Mouse (Mus musculus) midbrain, embryonic 11.5 days (tissue): Measurements from ENCODE around the gene Gimap8. TPM values are rescaled to one million over a fixed set of nuclear protein-coding genes. Genes with fewer than 3 reads are reported as not detected.
"Not testable (repeated sequence)": the region's sequence is repeated elsewhere in the genome, so short reads cannot be mapped to it uniquely, and the experiment has no call there.

ENCODE experiments used
- ATAC-seq: fragments of 200-750 bp; cut with Nextera tagmentation; 2 replicates; pipeline ENCODE4 v1.8.0; 2017; ENCODE audit warnings: moderate TSS enrichment, moderate library complexity; ENCODE audit not compliant: low FRiP score
- DNase-seq: peaks from one replicate; pipeline ENCODE4 v3.0.0; 2015; ENCODE audit warnings: low spot score; ENCODE audit errors: missing footprints
- H3K27ac ChIP-seq: fragments of 300-500 bp; sonication (generic); 2 replicates; pipeline ENCODE4 v1.5.1; 2014; ENCODE audit warnings: low read depth, low read length
- H3K27me3 ChIP-seq: fragments of 300-500 bp; sonication (generic); 2 replicates; pipeline ENCODE4 v1.6.1; 2014; ENCODE audit warnings: mild to moderate bottlenecking, low read length, moderate library complexity, mixed read lengths; ENCODE audit not compliant: control insufficient read depth, insufficient read depth
- H3K36me3 ChIP-seq: fragments of 300-500 bp; sonication (generic); 2 replicates; pipeline ENCODE4 v1.6.1; 2014; ENCODE audit warnings: mild to moderate bottlenecking, low read length, moderate library complexity, mixed read lengths; ENCODE audit not compliant: control insufficient read depth, insufficient read depth
- H3K4me1 ChIP-seq: fragments of 300-500 bp; sonication (generic); 2 replicates; pipeline ENCODE4 v1.6.1; 2014; ENCODE audit warnings: low read length; ENCODE audit not compliant: control insufficient read depth, insufficient read depth
- H3K4me2 ChIP-seq: fragments of 300-500 bp; sonication (generic); 2 replicates; pipeline ENCODE4 v1.6.1; 2014; ENCODE audit warnings: mild to moderate bottlenecking, moderate library complexity
- H3K4me3 ChIP-seq: fragments of 300-500 bp; sonication (generic); 2 replicates; pipeline ENCODE4 v1.5.1; 2014; ENCODE audit warnings: low read depth, low read length
- H3K9ac ChIP-seq: fragments of 300-500 bp; sonication (generic); 2 replicates; pipeline ENCODE4 v1.6.1; 2014; ENCODE audit warnings: low read length
- H3K9me3 ChIP-seq: fragments of 300-500 bp; sonication (generic); 2 replicates; pipeline ENCODE4 v1.6.1; 2016; ENCODE audit warnings: low read length; ENCODE audit not compliant: control insufficient read depth
- WGBS: fragments of 180-500 bp; shearing (Covaris S2); extraction: QIAGEN DNeasy Blood & Tissue Kit; methylation state at CpG from one replicate; pipeline ENCODE4 v1.1.7; 2014; 5-methylcytosine and 5-hydroxymethylcytosine counted together
- polyA plus RNA-seq: library from polyadenylated mRNA; unstranded; fragments of >200 nt; fragmentation: Nextera tagmentation; extraction: Ambion mirVana; gene quantifications from 2 replicates; pipeline ENCODE4 v1.2.1, GENCODE M21; 2014

Gene Gimap8
- polyA plus RNA-seq, 1 experiment from 2014 or later, result 0.25 TPM

DNA sequence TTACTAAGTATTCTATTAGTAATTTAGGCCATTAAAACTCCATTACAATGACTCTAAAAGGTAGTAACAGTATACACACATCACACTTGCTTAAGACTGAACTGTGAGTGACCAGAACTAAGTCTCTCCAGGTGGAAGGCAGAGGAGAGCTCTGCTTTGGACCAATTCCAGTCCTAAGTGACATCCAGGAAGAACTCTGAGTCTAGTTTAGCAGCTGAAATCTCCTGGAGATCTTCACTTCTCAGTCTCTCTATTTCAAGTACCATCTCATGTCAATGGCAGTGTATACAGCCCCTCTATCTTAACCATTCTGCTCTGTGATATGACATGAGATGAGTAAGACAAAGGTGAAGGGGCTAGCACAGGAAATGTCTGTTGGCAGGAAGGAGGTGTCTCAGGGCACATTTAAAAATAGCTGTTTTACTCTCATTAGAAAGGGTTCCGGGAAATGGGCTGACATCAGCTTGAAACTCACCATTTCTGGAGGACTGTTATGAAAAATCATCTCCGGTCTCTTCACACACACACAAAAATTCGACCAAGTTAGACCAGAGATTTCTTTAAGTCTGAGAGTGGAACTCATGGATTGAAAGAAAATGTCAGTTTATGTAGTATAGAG, 34.5 kb downstream of the Gimap8 start:
- ATAC-seq (no peak), DNase-seq (no peak)
- no peak overlapping the region for H3K4me3 ChIP-seq
- no peaks in the 10 kb centered on the region for H3K36me3 ChIP-seq
- no peak overlapping the region for H3K4me2 ChIP-seq
- no peak overlapping the region for H3K9ac ChIP-seq
- 78% methylated on average over 3 of the region's 3 CpGs for WGBS
- H3K27ac ChIP-seq, result no peak overlapping the region
- H3K4me1 ChIP-seq, result no peaks in the 10 kb centered on the region
- no peaks in the 10 kb centered on the region for H3K27me3 ChIP-seq
- no peaks in the 10 kb centered on the region for H3K9me3 ChIP-seq

DNA sequence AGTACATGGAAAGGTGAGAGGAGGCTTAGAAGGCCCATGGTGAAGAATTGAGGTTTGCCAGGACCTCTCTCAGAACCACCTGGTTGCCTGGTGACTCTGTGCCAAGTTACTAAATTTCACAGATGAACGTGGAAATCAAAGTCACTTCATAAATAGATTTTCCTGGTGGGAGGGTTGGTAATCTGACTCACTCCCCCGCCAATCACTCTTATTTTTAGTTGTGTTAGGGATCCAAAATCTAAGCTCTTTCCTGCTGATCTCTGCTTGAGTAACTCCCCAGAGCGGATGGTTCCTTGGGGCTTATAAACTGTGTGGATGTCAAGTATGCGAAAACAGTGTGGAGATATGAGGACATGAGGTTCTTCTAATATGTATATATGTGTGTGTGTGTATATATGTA, 35.2 kb downstream of the Gimap8 start:
- H3K4me1 ChIP-seq, result no peaks in the 10 kb centered on the region
- 86% methylated on average over 4 of the region's 4 CpGs for WGBS
- H3K9me3 ChIP-seq, result no peaks in the 10 kb centered on the region
- H3K27ac ChIP-seq, result no peak overlapping the region
- no peaks in the 10 kb centered on the region for H3K36me3 ChIP-seq
- DNase-seq (no peak), ATAC-seq (no peak)
- no peaks in the 10 kb centered on the region for H3K27me3 ChIP-seq
- H3K9ac ChIP-seq, result no peak overlapping the region
- no peak overlapping the region for H3K4me3 ChIP-seq
- no peak overlapping the region for H3K4me2 ChIP-seq

DNA sequence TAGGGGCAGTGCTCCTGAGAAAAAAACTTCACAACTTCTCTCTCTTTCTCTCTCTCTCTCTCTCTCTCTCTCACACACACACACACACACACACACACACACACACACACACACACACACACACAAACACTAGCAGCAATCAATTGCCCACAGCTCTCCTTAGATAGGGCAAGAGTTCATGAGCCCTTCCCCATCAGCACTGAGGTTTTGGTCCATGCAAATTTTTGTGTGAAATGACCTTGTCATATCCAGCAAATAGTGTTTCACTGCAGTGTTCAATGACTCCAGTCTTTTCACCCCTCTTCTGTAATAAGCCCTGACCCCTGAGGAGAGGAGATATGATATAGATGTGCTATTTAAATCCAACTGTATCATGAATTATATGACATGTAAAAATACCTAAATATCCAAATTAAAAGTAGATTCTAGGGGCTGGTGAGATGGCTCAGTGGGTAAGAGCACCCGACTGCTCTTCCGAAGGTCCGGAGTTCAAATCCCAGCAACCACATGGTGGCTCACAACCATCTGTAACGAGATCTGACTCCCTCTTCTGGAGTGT, 36.3 kb downstream of the Gimap8 start:
- not testable (repeated sequence) for ATAC-seq, H3K4me3 ChIP-seq, H3K27me3 ChIP-seq, DNase-seq, H3K9me3 ChIP-seq, H3K9ac ChIP-seq, H3K4me1 ChIP-seq, H3K27ac ChIP-seq, H3K36me3 ChIP-seq, H3K4me2 ChIP-seq
- 93% methylated on average over 3 of the region's 4 CpGs for WGBS

DNA sequence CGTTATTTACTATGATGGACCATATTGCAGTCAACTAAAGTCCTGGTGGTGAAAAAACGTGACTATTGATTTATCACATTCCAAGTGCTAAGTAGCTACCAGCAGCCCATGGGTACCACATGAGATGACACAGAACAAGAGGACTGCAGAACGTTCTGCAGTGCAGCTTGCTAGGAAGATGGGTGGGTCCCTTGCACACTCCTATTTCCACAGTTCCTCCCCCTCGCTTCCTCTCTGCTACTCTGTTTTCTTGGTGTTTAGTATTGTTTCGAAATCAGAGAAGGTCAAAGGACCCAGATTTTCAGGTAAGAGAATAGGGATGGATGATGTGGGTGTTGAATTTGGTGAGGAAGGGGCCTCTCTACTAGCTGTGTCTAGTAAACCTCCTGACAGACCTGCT, 37.3 kb downstream of the Gimap8 start, which contains the start of gene Gimap4:
Gene Gimap4 (plus strand): TSS at position 231 of the 400 bp plus-strand sequence.
- Histone ChIP-seq H3K9ac (no peak within 1 kb of the TSS), H3K9me3 (no peaks in the 10 kb centered on the region), H3K4me1 (no peaks in the 10 kb centered on the region), H3K4me2 (no peak within 1 kb of the TSS), H3K36me3 (no peaks in the 10 kb centered on the region), H3K27me3 (no peaks in the 10 kb centered on the region), H3K27ac (no peak within 1 kb of the TSS), H3K4me3 (no peak within 1 kb of the TSS)
- ATAC-seq, result no peak
- no peak for DNase-seq
- 79% methylated on average over 5 of the region's 5 CpGs for WGBS

DNA sequence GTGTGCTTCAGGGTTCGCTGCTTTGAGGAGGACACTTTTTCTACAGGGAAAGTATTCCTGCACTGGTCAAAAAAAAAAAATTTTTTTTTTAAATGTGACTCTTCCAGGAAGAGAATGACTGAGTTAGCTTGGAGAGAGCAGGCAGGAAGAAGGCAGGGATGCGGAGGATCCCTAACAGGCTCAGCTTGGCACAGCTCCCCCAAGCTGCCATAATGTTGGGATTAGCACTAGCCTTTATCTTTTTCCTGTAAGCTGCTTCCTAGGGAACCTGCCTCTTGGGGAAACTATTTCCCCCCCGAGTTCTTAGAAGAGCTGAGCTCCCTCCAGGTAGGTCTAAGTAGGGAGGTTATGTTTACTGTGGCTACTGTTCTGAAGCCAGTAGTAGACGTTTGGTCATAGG, 37.8 kb downstream of the Gimap8 start:
- DNase-seq, result no peak
- no peaks in the 10 kb centered on the region for H3K36me3 ChIP-seq
- H3K9ac ChIP-seq, result no peak overlapping the region
- no peaks in the 10 kb centered on the region for H3K9me3 ChIP-seq
- H3K27me3 ChIP-seq, result no peaks in the 10 kb centered on the region
- no peak overlapping the region for H3K4me3 ChIP-seq
- no peak overlapping the region for H3K27ac ChIP-seq
- no peak overlapping the region for H3K4me2 ChIP-seq
- no peak for ATAC-seq
- 45% methylated on average over 4 of the region's 4 CpGs for WGBS
- H3K4me1 ChIP-seq, result no peaks in the 10 kb centered on the region

DNA sequence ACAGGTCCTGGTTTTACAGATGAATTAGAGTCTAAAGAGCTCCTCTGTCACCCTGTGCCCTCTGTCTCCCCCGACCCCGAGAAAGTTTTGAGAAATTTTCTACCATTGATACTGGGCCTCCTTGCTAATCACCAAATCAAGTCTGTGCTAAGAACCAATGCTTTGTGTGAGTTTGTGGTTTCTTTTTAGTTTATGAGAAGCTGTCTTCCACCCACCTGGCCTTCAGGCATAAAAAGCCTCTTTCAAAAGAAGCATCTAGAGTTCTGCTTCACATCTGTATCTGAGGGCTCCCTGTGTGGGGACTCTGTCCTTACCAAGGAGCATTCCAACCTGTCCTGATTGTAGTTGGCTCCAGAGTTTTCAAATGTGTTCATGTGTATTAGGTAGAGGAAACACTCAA, 38.2 kb downstream of the Gimap8 start:
- Histone ChIP-seq H3K4me2 (no peak overlapping the region), H3K27me3 (no peaks in the 10 kb centered on the region), H3K36me3 (no peaks in the 10 kb centered on the region), H3K9ac (no peak overlapping the region), H3K9me3 (no peaks in the 10 kb centered on the region), H3K4me1 (no peaks in the 10 kb centered on the region), H3K27ac (no peak overlapping the region), H3K4me3 (no peak overlapping the region)
- no peak for DNase-seq
- WGBS, result 77% methylated on average over 2 of the region's 2 CpGs
- no peak for ATAC-seq

DNA sequence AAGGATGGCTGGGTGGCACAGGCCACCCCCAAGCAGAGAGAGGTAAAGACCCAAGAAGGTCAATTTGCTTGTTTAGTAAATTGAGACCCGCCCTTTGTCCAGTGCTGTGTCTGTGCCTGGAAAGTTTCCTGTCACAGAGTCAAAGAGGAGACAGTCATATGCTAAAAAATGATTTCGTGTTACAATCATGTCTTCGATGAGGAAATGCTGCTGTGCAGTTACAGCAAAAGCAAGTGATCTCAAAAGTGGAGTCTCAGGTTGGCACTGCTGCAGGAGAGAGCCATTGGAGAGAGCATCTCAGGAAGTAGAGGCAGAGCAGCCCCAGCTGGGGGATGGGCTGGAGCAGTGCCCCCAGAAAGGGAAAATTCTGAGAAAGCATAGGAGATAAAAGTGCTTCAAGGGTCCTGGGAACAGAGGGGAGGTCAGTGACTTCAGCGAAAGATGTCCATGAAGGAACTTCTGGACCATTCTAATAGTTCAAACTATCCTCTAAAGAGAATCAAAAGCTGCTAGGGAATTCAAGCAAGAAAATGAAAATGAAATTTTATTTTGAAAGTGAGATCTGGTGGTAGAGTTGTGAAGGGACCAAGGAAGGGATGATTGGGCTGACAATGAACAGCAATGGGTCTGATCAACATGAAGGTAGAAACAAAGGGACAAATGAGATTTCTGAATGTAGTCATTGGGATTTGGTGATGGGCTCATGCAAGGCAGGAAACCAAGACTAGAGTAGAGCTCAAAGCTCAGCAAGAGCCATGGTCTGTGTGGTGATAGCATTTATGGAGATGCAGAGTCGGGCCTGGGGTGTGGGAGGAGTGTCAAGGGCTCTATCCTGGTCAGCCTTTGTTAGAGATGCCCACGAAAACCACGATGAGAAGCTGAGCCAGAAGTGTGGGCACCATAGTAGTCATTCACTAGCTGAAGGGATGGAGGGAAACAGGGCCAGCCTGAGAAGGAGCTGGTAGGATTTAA, 38.9 kb downstream of the Gimap8 start:
- Histone ChIP-seq H3K27me3 (no peaks in the 10 kb centered on the region), H3K9me3 (no peaks in the 10 kb centered on the region), H3K4me2 (no peak overlapping the region), H3K4me1 (no peaks in the 10 kb centered on the region), H3K9ac (no peak overlapping the region), H3K4me3 (no peak overlapping the region), H3K36me3 (no peaks in the 10 kb centered on the region), H3K27ac (no peak overlapping the region)
- ATAC-seq (no peak), DNase-seq (no peak)
- WGBS, result 85% methylated on average over 7 of the region's 7 CpGs

DNA sequence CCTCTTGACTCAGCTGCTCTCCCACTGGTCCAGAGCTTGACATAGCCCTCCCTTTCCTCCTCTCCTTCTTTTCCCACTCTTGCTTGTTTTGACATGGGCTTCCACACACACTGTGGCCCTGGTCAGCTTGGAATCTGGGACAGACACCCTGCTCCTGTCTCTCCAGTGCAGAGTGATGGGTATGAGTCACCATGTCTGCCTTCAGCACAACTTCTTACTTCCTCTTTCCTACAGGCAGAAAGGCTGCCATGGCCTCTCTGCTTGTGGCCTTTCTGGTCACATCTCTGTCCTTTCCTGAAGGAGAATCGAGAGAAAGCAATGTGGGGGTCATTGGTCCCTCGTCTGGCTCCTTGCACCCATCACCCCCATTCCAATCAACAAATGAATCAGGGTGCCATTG, 40.0 kb downstream of the Gimap8 start:
- Histone ChIP-seq H3K4me3 (no peak overlapping the region), H3K9me3 (no peaks in the 10 kb centered on the region), H3K4me1 (no peaks in the 10 kb centered on the region), H3K27ac (no peak overlapping the region), H3K9ac (no peak overlapping the region), H3K27me3 (no peaks in the 10 kb centered on the region), H3K4me2 (no peak overlapping the region), H3K36me3 (no peaks in the 10 kb centered on the region)
- DNase-seq (no peak), ATAC-seq (no peak)
- 72% methylated on average over 2 of the region's 2 CpGs for WGBS

DNA sequence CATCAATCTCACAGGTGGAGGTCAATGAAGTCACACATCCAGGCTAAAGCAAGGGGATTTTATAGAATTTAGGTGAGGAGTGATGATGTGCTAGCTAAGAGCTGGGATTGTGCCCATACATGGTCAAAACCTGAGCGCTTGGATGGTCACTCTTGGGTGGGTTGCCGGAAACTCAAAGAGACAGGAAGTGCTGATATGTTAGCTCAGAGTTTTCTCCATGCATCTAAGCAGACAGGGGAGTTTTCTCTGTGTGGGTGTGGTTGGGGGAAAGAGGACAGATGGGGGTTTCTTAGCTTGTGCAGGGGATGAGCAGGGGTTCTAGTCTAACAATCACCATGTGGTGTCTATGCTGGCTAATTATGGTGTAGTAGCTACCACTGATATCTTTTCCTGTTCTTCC, 42.3 kb downstream of the Gimap8 start:
- H3K4me3 ChIP-seq, result no peak overlapping the region
- DNase-seq (no peak), ATAC-seq (no peak)
- no peaks in the 10 kb centered on the region for H3K9me3 ChIP-seq
- no peaks in the 10 kb centered on the region for H3K36me3 ChIP-seq
- H3K4me1 ChIP-seq, result no peaks in the 10 kb centered on the region
- H3K27me3 ChIP-seq, result no peaks in the 10 kb centered on the region
- H3K27ac ChIP-seq, result no peak overlapping the region
- no peak overlapping the region for H3K4me2 ChIP-seq
- no peak overlapping the region for H3K9ac ChIP-seq
- WGBS, result 92% methylated on average over 2 of the region's 2 CpGs
